Mouse (Mus musculus) CH12.LX (cell line): ENCODE results near the gene Dlgap3. TPM values are rescaled to one million over a fixed set of nuclear protein-coding genes. Genes with fewer than 3 reads are reported as not detected.

Experiments used
- DNase-seq: peaks from one replicate; pipeline ENCODE4 v3.0.0-alpha.2; 2013; ENCODE audit errors: extremely low read depth
- H3K27ac ChIP-seq: 2 replicates; pipeline ENCODE4 v1.5.1; 2012; ENCODE audit warnings: low read depth, mild to moderate bottlenecking, control low read depth, moderate library complexity; ENCODE audit not compliant: insufficient read depth
- H3K27me3 ChIP-seq: replicated peaks from 2 replicates; pipeline ENCODE3; 2012; ENCODE audit warnings: inconsistent platforms
- H3K36me3 ChIP-seq, 2 experiments: replicated peaks in 1 of 2; 2 replicates each; pipeline versions ENCODE3 to v1.6.1; 2012; ENCODE audit warnings: inconsistent platforms in 1 of 2, low read length in 1 of 2, mild to moderate bottlenecking in 1 of 2, mixed read lengths in 1 of 2, moderate library complexity in 1 of 2; ENCODE audit not compliant: control insufficient read depth in 1 of 2, insufficient read depth in 1 of 2
- H3K4me1 ChIP-seq, 2 experiments: 2 replicates each; pipeline ENCODE4 v1.6.1; 2012; ENCODE audit warnings: inconsistent platforms in 1 of 2, moderate library complexity in 1 of 2; ENCODE audit not compliant: insufficient read depth in 2 of 2, control insufficient read depth in 1 of 2
- H3K4me2 ChIP-seq: 2 replicates; pipeline ENCODE4 v1.6.1; 2012; ENCODE audit warnings: low read depth, mild to moderate bottlenecking, control low read depth; ENCODE audit not compliant: poor library complexity, insufficient read depth, severe bottlenecking
- H3K4me3 ChIP-seq, 3 experiments: fragments of 150-350 bp in 1 of 3; sonication (generic) in 1 of 3; replicated peaks in 1 of 3; 2 replicates each; pipeline versions ENCODE3 to v1.5.1; 2011 to 2012; ENCODE audit warnings: low read depth in 2 of 3, low read length in 2 of 3, mild to moderate bottlenecking in 2 of 3, moderate library complexity in 2 of 3, control low read depth in 1 of 3, improper control_type of control experiment in 1 of 3, inconsistent platforms in 1 of 3, mixed read lengths in 1 of 3; ENCODE audit not compliant: poor library complexity in 1 of 3
- H3K79me2 ChIP-seq: replicated peaks from 2 replicates; pipeline ENCODE4 v1.6.1; 2012; ENCODE audit warnings: mild to moderate bottlenecking, moderate library complexity; ENCODE audit not compliant: control insufficient read depth, poor library complexity, insufficient read depth, severe bottlenecking; ENCODE audit errors: extremely low read depth
- H3K9ac ChIP-seq: 2 replicates; pipeline ENCODE4 v1.6.1; 2012; ENCODE audit warnings: low read depth, mild to moderate bottlenecking, control low read depth, moderate library complexity; ENCODE audit not compliant: insufficient read depth
- H3K9me3 ChIP-seq: replicated peaks from 2 replicates; pipeline ENCODE3; 2012; ENCODE audit warnings: low read length, inconsistent platforms, mixed read lengths
- BHLHE40 ChIP-seq: IDR thresholded peaks from 2 replicates; pipeline ENCODE4 v1.6.1; 2011; ENCODE audit warnings: mild to moderate bottlenecking, low read depth, low read length, improper control_type of control experiment
- CHD1 ChIP-seq: IDR thresholded peaks from 2 replicates; pipeline ENCODE4 v1.6.1; 2012; ENCODE audit warnings: low read depth, low read length, improper control_type of control experiment, inconsistent platforms
- CHD2 ChIP-seq: IDR thresholded peaks from 2 replicates; pipeline ENCODE4 v1.6.1; 2011; ENCODE audit warnings: low read length, improper control_type of control experiment
- E2F4 ChIP-seq: IDR thresholded peaks from 2 replicates; pipeline ENCODE4 v1.6.1; 2011; ENCODE audit warnings: low read depth, low read length, improper control_type of control experiment; ENCODE audit not compliant: insufficient replicate concordance
- GABPA ChIP-seq: IDR thresholded peaks from 2 replicates; pipeline ENCODE4 v1.6.1; 2012; ENCODE audit warnings: low read depth, low read length, improper control_type of control experiment, inconsistent platforms; ENCODE audit not compliant: insufficient replicate concordance
- HCFC1 ChIP-seq: IDR thresholded peaks from 2 replicates; pipeline ENCODE4 v1.6.1; 2012; ENCODE audit warnings: low read depth, mild to moderate bottlenecking, inconsistent platforms, low read length, improper control_type of control experiment
- JUN ChIP-seq: IDR thresholded peaks from 2 replicates; pipeline ENCODE4 v1.6.1; 2011; ENCODE audit warnings: low read depth, mild to moderate bottlenecking, low read length, improper control_type of control experiment, moderate library complexity; ENCODE audit not compliant: insufficient read depth
- KAT2A ChIP-seq: IDR thresholded peaks from 2 replicates; pipeline ENCODE4 v1.6.1; 2012; ENCODE audit warnings: low read length, improper control_type of control experiment, inconsistent platforms; ENCODE audit not compliant: insufficient replicate concordance
- MAFK ChIP-seq: IDR thresholded peaks from 2 replicates; pipeline ENCODE4 v1.6.1; 2011; ENCODE audit warnings: low read length, improper control_type of control experiment; ENCODE audit not compliant: insufficient replicate concordance
- MAX ChIP-seq: IDR thresholded peaks from 2 replicates; pipeline ENCODE4 v1.6.1; 2011; ENCODE audit warnings: low read length, improper control_type of control experiment
- MAZ ChIP-seq: IDR thresholded peaks from 2 replicates; pipeline ENCODE4 v1.6.1; 2012; ENCODE audit warnings: low read depth, mild to moderate bottlenecking, inconsistent platforms, low read length, improper control_type of control experiment, moderate library complexity
- NRF1 ChIP-seq: IDR thresholded peaks from 2 replicates; pipeline ENCODE4 v1.6.1; 2014; ENCODE audit warnings: low read depth, mild to moderate bottlenecking, inconsistent platforms, low read length, improper control_type of control experiment, moderate library complexity
- PAX5 ChIP-seq: IDR thresholded peaks from 2 replicates; pipeline ENCODE4 v1.6.1; 2012; ENCODE audit warnings: low read length, inconsistent platforms, mixed read lengths
- POLR2A ChIP-seq: IDR thresholded peaks from 2 replicates; pipeline ENCODE4 v1.6.1; 2011; ENCODE audit warnings: low read depth, mild to moderate bottlenecking, improper control_type of control experiment, low read length
- POLR2AphosphoS2 ChIP-seq: IDR thresholded peaks from 2 replicates; pipeline ENCODE4 v1.6.1; 2011; ENCODE audit warnings: low read depth, low read length, improper control_type of control experiment
- USF2 ChIP-seq: conservative IDR thresholded peaks from 2 replicates; pipeline ENCODE4 v1.6.1; 2011; ENCODE audit warnings: low read depth, low read length, improper control_type of control experiment
- ZKSCAN1 ChIP-seq: IDR thresholded peaks from 2 replicates; pipeline ENCODE4 v1.6.1; 2012; ENCODE audit warnings: low read depth, inconsistent platforms, low read length, improper control_type of control experiment, borderline replicate concordance
- ZMIZ1 ChIP-seq: IDR thresholded peaks from 2 replicates; pipeline ENCODE4 v1.6.1; 2012; ENCODE audit warnings: low read depth, mild to moderate bottlenecking, inconsistent platforms, low read length, improper control_type of control experiment
- dilution Hi-C: fragments of 300-500 bp; cut with MboI; formaldehyde crosslinking; loops from 2 replicates; pipeline ENCODE4 v1.14.3; 2020; ENCODE audit warnings: low sequenced_read_pairs; ENCODE audit not compliant: extremely low pct_unique_long_range_greater_than_20kb, extremely low pct_ligation_motif_present
- in situ Hi-C: fragments of 300-500 bp; cut with MboI; formaldehyde crosslinking; loops from 3 replicates; pipeline ENCODE4 v1.14.3; 2019; ENCODE audit warnings: low sequenced_read_pairs, low pct_ligation_motif_present, low pct_unique_long_range_greater_than_20kb, mixed read lengths
- polyA plus RNA-seq: library from polyadenylated mRNA; unstranded; fragments of >175 nt; gene quantifications from 2 replicates; pipeline ENCODE4 v1.2.1, GENCODE M21; 2012; ENCODE audit warnings: low read depth; ENCODE audit not compliant: insufficient read length
- total RNA-seq, 2 experiments: library from RNA; depleted of rRNA; stranded (reverse); fragments of 300-350 nt in 1 of 2; fragments of >200 nt in 1 of 2; gene quantifications; 2 replicates each; pipeline ENCODE4 v1.2.3; 2012 to 2014

The Dlgap3 gene
- total and polyA plus RNA-seq, 3 experiments = 0.07 to 0.55 (median 0.08) TPM

- dilution Hi-C loops = no loop called here
- Histone ChIP-seq H3K9me3 (peaks cover 4% of the 10 kb centered on the region), H3K36me3 (no peaks in the 10 kb centered on the region), H3K9ac (no peak overlapping the region), H3K79me2 (no peaks in the 10 kb centered on the region), H3K27me3 (peaks cover 67% of the 10 kb centered on the region), H3K4me2 (no peak overlapping the region), H3K4me3 (no peak overlapping the region), H3K27ac (no peak overlapping the region), H3K4me1 (no peaks in the 10 kb centered on the region)
- in situ Hi-C loops = no loop called here
- DNase-seq = no peak
- TF ChIP-seq CHD2 = no peak
- TF ChIP-seq MAX = no peak
- TF ChIP-seq POLR2A = no peak
Measured at GRCm38 (mm10) chr4:127177961-127178360, 9.0 kb downstream of the Dlgap3 start.

GRCm38 (mm10) chr4:127178671-127179070 is 9.7 kb downstream of the Dlgap3 start:
- Histone ChIP-seq H3K4me3 (no peak overlapping the region), H3K27me3 (peaks cover 74% of the 10 kb centered on the region), H3K9me3 (peaks cover 4% of the 10 kb centered on the region), H3K27ac (no peak overlapping the region), H3K36me3 (no peaks in the 10 kb centered on the region), H3K79me2 (no peaks in the 10 kb centered on the region), H3K9ac (no peak overlapping the region), H3K4me2 (no peak overlapping the region), H3K4me1 (no peaks in the 10 kb centered on the region)
- dilution Hi-C loops = no loop called here
- in situ Hi-C loops = no loop called here
- TF ChIP-seq GABPA (no peak), KAT2A (no peak), NRF1 (no peak), MAFK (no peak), MAZ (no peak), JUN (no peak), E2F4 (no peak), CHD1 (no peak), POLR2AphosphoS2 (no peak), BHLHE40 (no peak), ZMIZ1 (no peak), PAX5 (no peak), HCFC1 (no peak), USF2 (no peak), ZKSCAN1 (no peak), MAX (no peak)
- no peak for DNase-seq
